Mouse (Mus musculus): ENCODE results near the gene Wfdc9. TPM values are rescaled to one million over a fixed set of nuclear protein-coding genes. Genes with fewer than 3 reads are reported as not detected.

Wfdc9 gene
- not detected for total RNA-seq (2021)
- long read RNA-seq: 0 reads

DNA sequence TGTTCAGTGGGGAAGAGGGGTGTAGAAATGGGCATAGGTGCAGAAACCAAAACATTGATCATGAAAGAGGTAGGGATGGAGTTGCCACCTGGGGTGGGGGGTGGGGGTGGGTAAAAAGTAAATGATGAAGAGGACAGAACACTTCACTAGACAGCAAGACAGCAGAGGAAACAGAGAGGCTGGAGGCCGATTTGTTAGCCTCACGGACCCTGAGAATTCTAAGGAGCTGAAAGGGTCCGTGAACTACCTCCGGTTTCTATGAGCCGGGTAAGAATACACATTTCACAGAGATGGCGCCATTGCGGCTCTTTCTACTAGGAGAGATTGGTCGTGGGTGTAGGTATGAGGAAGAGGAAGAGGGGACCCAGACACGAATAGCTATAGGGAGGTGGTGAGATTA, at the start of gene Wfdc9:
Gene Wfdc9 (minus strand): TSS at position 101 of the 400 bp plus-strand sequence.
- DNase-seq (ENCODE audit: low spot score in 2 of 2): no peak

GRCm38 (mm10) chr2:164705991-164706390, 49.6 kb upstream of the Wfdc9 start:
- DNase-seq (ENCODE audit: low spot score in 2 of 2): no peak

- no peak for DNase-seq (ENCODE audit: low spot score in 2 of 2)
Observed at GRCm38 (mm10) chr2:164705328-164705727, 48.9 kb upstream of the Wfdc9 start.

DNA sequence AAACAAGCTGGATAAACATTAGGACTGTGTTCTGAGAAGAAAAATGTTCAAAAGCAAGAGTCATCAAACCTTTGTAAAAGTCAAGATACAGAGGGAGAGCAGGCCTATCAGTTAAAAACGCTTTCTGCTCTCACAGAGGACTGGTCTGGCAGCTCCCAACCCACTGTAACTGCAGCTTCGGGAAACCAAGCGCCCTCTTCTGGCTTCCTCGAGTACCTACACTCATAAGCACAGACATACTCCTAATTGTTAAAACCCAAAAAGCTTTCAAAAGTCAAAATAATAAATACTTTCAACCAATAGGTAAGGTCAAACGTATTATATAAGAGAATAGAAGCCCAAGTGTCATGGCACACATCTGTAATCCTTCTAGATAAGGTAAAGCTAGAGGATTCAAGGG, 47.9 kb upstream of the Wfdc9 start:
- no peak for DNase-seq (ENCODE audit: low spot score in 2 of 2)

DNA sequence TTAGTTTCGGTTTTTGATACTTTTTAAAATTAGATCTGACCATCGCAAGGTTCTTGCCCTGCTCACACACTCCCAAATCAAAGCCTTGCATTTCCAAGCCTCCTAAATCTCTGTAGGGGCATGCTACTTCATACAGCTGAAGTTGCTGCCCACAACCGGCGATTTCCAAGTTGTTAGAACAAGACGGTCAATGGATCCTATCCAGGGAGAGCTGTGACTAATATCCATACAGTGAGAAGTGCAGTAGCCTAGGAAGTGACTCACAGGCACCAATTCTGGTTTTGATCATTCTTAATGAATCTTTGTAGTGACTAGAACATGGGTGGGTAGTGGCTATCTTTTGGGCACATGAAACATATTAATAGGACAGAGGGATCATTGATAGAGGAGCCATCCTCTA, 45.4 kb upstream of the Wfdc9 start:
- no peak for DNase-seq (ENCODE audit: low spot score in 2 of 2)

DNA sequence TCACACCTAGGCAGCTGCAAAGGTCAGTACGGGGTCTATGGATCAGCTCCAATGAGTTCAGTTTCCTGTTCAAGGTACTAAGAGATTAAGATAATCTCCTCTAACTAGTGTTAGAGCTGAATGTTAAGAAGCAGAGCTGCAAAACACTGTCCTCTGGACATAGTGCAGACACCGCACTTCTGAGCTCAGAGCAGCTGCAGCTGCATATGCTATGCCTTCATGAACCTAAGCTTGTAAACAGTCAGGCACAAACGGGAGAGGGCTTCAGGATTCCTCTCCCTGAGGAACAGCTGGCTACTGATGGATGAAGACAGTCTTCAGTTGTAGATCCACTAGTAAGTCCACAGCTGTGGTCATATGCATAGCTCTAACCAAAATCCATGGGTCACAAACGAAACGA, 44.6 kb upstream of the Wfdc9 start:
- no peak for DNase-seq (ENCODE audit: low spot score in 2 of 2)

- DNase-seq (ENCODE audit: low spot score in 2 of 2): no peak
Observed at GRCm38 (mm10) chr2:164698201-164698600, 41.8 kb upstream of the Wfdc9 start, which contains the start of gene Spint4. Gene Spint4 (plus strand): TSS chr2:164698501.

- no peak for DNase-seq (ENCODE audit: low spot score in 2 of 2)
Observed at GRCm38 (mm10) chr2:164684807-164685206, 28.4 kb upstream of the Wfdc9 start, which contains the start of gene Wfdc13. Gene Wfdc13 (plus strand): TSS chr2:164685107.

DNA sequence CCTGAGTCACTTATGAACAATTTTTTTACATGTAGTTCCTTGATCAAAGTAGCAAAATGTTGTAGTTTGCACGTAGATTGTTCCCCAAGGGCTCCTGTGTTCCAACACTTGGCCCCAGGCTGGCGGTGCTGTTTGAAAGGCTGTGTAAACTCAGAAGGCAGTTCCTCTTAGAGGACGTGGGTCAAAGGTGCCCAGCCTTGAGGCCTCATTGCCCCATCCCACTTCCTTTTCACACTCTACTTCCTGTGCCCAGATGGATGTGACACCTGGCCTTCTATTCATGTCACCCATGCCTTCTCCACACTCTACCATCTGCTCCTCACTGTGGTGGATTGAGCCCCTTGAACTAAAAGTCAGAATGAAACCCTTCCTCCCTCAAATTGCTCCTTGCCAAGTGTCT, 23.5 kb upstream of the Wfdc9 start:
- DNase-seq (ENCODE audit: low spot score in 2 of 2): no peak

DNA sequence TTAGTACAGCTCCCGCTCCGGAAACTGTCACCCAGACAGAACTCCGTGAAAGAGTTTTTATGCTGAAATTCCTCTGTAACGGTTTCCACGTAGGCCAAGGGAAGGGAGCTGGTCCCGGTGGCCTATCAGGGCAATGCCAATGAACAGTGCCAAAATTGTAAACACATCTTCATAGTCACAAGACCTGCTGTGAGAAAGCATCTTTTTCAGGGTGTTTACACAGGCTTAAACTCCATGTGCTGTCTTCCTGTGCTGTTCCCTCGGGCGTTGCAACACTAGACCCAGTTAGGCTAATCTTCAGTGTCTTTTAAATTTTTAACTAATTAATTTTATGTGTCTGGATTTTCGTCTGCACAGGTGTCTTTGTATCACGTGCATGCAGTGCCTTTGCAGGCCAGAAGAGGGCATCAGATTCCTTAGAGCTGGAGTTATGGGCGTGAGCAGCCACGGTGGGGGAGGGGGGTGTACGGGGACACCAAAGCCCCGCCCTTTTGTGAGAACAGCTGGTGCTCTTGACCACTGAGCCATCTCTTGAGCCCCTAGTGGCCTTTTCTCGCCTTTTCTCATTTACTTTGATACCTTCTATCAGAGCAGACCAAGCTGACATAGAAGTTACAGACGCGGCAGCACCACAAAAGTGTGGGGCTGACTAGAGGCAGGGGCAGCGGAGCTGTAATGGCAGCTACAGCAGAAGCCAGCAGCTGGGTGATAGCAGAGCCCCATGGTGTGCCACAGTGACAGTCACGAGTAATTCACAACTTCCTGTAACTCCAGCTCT, 22.7 kb upstream of the Wfdc9 start:
- DNase-seq (ENCODE audit: low spot score in 2 of 2): peak; percentile 66 to 76

GRCm38 (mm10) chr2:164676916-164677685, 20.7 kb upstream of the Wfdc9 start:
- no peak for DNase-seq (ENCODE audit: low spot score in 2 of 2)

DNA sequence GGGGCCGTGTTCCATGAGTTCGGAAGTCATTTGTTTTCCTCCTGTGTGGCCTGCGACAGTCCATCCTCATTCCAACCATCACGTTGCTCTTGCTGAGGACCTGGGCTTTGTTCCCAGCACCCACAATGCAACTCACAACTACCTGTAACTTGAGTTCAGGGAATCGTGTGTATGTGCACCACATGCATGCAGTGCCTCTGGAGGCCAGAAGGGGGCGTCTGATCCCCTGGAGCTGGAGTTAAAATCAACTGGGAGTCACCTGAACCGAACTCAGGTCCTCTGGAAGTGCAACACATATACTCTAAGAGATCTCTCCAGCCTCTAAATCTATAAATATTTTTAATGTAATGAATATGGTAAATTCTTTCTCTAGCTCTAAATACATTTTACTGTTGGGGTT, 19.7 kb upstream of the Wfdc9 start:
- no peak for DNase-seq (ENCODE audit: low spot score in 2 of 2)

DNA sequence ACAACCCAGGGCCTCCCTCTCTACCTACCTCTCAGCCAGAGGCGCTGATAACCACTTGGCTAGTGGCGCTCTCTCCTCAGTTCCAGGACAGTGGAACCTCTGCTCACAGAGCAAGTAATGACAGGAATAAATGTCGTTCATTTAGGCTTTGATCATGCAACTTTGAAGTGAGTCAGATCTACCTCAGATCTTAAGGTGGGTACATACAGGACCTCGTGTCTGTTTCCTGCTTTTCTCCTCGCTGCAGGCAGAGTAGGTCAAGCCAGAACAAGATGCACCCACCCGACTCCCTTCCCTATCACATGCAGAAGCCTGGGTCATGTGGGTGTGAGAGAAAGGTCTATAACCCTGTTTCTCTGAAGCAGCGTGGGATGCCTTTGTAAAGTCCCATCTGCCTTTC, 17.6 kb upstream of the Wfdc9 start, which contains the start of gene Wfdc11:
Gene Wfdc11 (minus strand): TSS at position 101 of the 400 bp plus-strand sequence.
- no peak for DNase-seq (ENCODE audit: low spot score in 2 of 2)

GRCm38 (mm10) chr2:164670938-164671337, 14.6 kb upstream of the Wfdc9 start:
- DNase-seq (ENCODE audit: low spot score in 2 of 2): no peak

DNA sequence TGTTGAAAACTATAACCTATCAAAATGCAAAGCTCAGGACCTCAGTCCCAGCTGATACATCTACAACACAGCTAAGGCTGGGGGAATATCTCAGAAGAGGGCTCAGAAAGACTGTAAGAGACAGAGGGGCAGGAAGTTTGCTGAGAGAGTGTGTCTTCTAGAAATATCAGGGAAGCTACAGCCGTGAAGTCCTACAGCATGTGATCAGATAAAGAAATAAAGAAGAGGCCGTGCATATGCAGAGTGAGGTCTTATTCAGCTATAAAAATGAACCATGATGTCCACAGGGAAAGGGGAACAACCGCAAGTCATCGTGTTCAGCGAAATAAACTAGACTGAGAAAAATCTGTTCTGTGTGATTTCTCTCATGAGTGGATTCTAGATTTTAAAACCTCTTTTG, 13.9 kb upstream of the Wfdc9 start:
- no peak for DNase-seq (ENCODE audit: low spot score in 2 of 2)

DNA sequence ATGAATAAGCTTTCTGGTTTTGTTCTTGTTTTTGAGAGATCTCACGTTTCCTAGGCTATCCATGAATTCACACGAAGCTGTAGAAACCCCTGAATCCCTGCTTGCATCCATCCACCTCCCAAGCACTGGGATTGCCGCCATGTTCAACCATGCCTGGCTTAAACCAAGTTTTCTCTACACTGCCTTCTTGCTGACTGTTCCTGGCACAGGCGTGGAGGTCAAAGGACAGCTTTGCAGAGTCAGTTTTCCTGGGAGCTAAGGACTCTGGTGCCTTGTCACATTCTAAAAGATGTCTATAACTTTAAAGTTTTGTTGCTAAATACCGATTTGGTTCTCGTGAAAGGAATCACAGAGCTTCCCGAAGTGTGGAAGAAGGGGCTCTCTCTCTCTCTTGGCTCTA, 8.5 kb upstream of the Wfdc9 start:
- no peak for DNase-seq (ENCODE audit: low spot score in 2 of 2)

- peak; percentile 54 to 56 for DNase-seq (ENCODE audit: low spot score in 2 of 2)
Observed at GRCm38 (mm10) chr2:164655858-164656257, 525 bp downstream of the Wfdc9 start, which contains the start of gene Wfdc10. Gene Wfdc10 (plus strand): TSS chr2:164656046.

DNA sequence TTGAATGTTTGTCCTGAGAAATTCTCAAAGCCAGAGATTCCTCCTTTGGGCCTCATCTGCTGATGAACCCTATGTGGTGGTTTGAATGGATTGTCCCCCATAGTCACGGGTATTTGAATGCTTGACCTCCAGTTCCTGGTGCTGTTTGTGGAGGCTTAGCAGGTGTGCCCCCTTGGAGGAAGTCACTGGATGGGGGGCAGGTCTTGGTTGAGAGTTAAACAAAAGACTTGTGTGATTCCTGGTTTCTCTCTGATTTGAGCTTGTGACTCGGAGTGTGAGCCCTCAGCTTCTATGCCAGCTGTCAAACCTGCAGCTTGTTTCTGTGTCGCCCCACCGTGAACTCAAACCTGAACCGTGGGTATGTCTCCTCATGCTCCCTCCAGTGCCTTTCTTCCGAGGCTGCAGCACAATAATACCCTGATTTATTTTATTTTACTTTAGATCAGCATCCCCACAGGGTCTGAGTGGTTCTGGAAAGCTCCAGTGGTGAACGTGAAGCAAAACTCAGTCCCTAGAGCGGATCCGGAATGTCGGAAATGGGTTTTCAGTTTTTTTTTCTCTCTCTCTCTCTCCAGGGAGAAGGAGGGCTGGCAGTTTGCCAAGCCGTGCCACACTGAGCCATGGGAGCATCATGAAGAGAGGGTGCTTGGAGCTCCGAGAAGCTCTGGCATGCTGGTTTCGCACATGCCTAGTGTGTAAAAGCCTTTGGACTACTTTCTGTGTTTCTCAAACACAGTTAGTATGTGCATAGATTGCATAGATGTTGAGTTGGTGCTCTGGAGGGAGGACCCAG, 14.3 kb downstream of the Wfdc9 start:
- DNase-seq (ENCODE audit: low spot score in 2 of 2): peak; percentile 35 to 48

DNA sequence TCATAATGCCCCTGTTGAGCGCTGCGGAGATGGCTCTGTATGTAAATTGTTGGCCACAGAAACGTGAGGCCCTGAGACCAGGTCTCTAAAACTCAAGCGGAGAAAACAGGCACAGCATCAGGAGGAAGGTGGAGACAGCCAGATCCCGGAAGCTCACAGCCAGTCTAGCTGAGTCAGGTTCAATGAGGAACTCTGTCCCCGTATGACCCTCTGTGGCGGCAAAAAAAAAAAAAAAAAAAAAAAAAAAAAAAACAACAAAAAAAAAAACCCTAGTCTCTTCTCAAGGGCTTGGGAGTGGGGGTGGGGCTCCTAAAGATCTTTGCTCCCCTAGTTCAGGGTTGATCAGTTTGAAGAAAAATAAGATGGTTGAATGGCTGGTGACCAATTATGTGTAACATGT, 15.3 kb downstream of the Wfdc9 start:
- no peak for DNase-seq (ENCODE audit: low spot score in 2 of 2)

DNA sequence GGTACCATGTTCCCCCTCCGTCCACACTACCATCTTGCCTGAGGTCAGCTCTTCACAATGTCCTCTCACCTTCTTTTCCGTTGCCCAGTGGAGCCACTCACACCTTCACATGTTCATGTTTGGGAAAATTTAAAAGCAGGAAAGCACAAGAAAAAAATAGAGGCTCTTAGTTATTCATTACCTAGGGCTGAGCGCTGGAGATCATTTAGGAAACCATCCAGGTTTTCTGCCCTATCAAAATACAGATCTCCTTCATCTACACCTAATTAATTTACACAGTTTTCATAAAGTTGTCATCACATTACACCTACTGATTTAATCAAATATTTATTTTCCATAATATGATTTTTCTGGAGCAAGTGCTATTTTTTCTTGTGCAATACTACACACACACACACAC, 17.7 kb downstream of the Wfdc9 start, which contains the start of gene Wfdc16:
Gene Wfdc16 (minus strand): TSS at position 101 of the 400 bp plus-strand sequence.
- no peak for DNase-seq (ENCODE audit: low spot score in 2 of 2)

GRCm38 (mm10) chr2:164635266-164635665, 21.1 kb downstream of the Wfdc9 start:
- DNase-seq (ENCODE audit: low spot score in 2 of 2): no peak
